Mouse (Mus musculus) embryo, embryonic 9.5 days (tissue): Measurements from ENCODE around the gene Lmbr1l.

ENCODE experiments used
- DNase-seq: peaks from one replicate; pipeline ENCODE4 v3.0.0-alpha.2; 2017; ENCODE audit errors: extremely low spot score

The Lmbr1l gene

GRCm38 (mm10) chr15:98895635-98896589 lies 22.1 kb downstream of the Lmbr1l start:
- DNase-seq, result peak; percentile 42

GRCm38 (mm10) chr15:98894746-98895634 lies 23.0 kb downstream of the Lmbr1l start:
- peak; percentile 58 for DNase-seq

- peak; percentile 46 for DNase-seq
Observed at GRCm38 (mm10) chr15:98893940-98894745, 23.9 kb downstream of the Lmbr1l start, which contains the start of gene Rhebl1. Gene Rhebl1 (minus strand): TSS chr15:98894540.

- DNase-seq, result no peak
Observed at GRCm38 (mm10) chr15:98893036-98893435, 25.0 kb downstream of the Lmbr1l start.

- DNase-seq, result peak; percentile 58
Observed at GRCm38 (mm10) chr15:98891907-98892606, 26.0 kb downstream of the Lmbr1l start.

- DNase-seq, result peak; percentile 13
Observed at GRCm38 (mm10) chr15:98891198-98891742, 26.8 kb downstream of the Lmbr1l start.

GRCm38 (mm10) chr15:98887526-98887925 lies 30.5 kb downstream of the Lmbr1l start:
- no peak for DNase-seq

- DNase-seq, result no peak
Observed at GRCm38 (mm10) chr15:98886667-98887387, 31.2 kb downstream of the Lmbr1l start.

- DNase-seq, result no peak
Observed at GRCm38 (mm10) chr15:98884106-98884505, 33.9 kb downstream of the Lmbr1l start.

GRCm38 (mm10) chr15:98883661-98884060 lies 34.4 kb downstream of the Lmbr1l start:
- no peak for DNase-seq

GRCm38 (mm10) chr15:98881656-98882008 lies 36.4 kb downstream of the Lmbr1l start:
- no peak for DNase-seq

- DNase-seq, result peak; percentile 97
Observed at GRCm38 (mm10) chr15:98880978-98881655, 36.9 kb downstream of the Lmbr1l start.

- DNase-seq, result peak; percentile 74
Observed at GRCm38 (mm10) chr15:98877331-98877730, 40.7 kb downstream of the Lmbr1l start.

GRCm38 (mm10) chr15:98871916-98872888 lies 45.8 kb downstream of the Lmbr1l start:
- peak; percentile 95 for DNase-seq

GRCm38 (mm10) chr15:98871070-98871915 lies 46.7 kb downstream of the Lmbr1l start, which contains the start of gene Kmt2d:
Gene Kmt2d (minus strand): TSS chr15:98871204.
- DNase-seq, result no peak

GRCm38 (mm10) chr15:98870179-98871069 lies 47.6 kb downstream of the Lmbr1l start:
- no peak for DNase-seq
